Mouse (Mus musculus) lung, adult 2 months (tissue): ENCODE measurements around the gene Tnni3.

ENCODE experiments used
- CTCF ChIP-seq: fragments of 200-500 bp; IDR thresholded peaks from 2 replicates; pipeline ENCODE4 v1.5.1; 2011; ENCODE audit warnings: mild to moderate bottlenecking, low read length, control low read depth; ENCODE audit not compliant: insufficient read depth
- POLR2A ChIP-seq: fragments of 200-500 bp; IDR thresholded peaks from 2 replicates; pipeline ENCODE4 v1.6.1; 2011; ENCODE audit warnings: low read depth, mild to moderate bottlenecking, control low read depth, low read length, borderline replicate concordance; ENCODE audit errors: extremely low read depth

DNA sequence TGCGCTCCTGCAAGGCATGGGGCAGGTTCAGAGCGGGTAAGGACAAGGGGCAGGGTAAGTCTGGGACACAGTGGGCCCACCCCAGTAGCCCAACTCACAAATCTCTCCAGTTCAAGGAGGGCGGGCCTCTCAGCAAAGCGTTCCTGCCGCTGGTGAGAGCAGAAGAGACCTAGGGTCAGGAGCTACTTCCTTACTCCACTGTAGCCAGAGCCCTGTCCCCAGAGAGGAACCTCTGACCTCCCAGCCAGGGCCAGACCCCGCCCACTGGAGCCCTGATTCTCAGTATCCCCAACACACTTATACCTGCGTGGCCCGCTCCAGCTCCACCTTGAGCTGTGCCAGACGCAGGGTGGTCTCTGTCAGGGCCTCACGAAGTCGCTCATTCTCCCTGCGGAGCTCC lies 41.7 kb downstream of the Tnni3 start:
- no peak for TF ChIP-seq CTCF
- TF ChIP-seq POLR2A: no peak
